Mouse (Mus musculus): Measurements from ENCODE around the gene Lrig2. TPM values are rescaled to one million over a fixed set of nuclear protein-coding genes. Genes with fewer than 3 reads are reported as not detected.

The Lrig2 gene
- total and polyA plus RNA-seq, 2 experiments from 2014 or later: 20.2 to 50.1 TPM

DNA sequence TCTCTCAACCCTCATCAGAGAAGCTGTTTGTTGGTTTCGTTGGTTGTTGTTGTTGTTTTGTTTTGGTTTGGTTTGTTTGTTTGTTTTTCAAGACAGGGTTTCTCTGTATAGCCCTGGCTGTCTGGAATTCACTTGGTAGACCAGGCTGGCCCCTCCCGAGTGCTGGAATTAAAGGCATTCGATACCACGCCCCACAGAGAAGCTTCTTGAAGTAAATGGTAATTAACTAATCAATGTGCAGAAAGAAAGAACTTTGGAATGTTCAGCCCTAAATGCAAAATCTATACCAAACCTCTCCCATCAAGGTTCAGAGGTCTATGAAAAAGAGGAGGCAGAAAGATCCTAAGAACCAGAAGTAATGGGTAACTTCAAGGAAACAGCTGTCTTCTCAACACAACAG lies 15.5 kb downstream of the Lrig2 start:
- WGBS: 93% methylated on average over 4 of the region's 4 CpGs
- H3K4me1 ChIP-seq (ENCODE audit: insufficient read depth, low read length): no peaks in the 10 kb centered on the region
- DNase-seq (ENCODE audit: low spot score) (no peak), ATAC-seq (ENCODE audit: low FRiP score) (no peak)
- no peaks in the 10 kb centered on the region for H3K27me3 ChIP-seq (ENCODE audit: insufficient read depth, low read length)
- no peak overlapping the region for H3K27ac ChIP-seq (ENCODE audit: low read depth, low read length)
- H3K36me3 ChIP-seq (ENCODE audit: insufficient read depth, low read length): peaks cover 16% of the 10 kb centered on the region
- no peaks in the 10 kb centered on the region for H3K9me3 ChIP-seq (ENCODE audit: low read length)
- H3K9ac ChIP-seq (replicated peaks; ENCODE audit: low read length, poor library complexity, severe bottlenecking): no peak overlapping the region
- TF ChIP-seq CTCF (IDR thresholded peaks at IDR 0.05): no peak
- H3K4me3 ChIP-seq (ENCODE audit: low read depth, low read length): no peak overlapping the region
- no peak overlapping the region for H3K4me2 ChIP-seq (ENCODE audit: low read depth, low read length, poor library complexity, severe bottlenecking)

DNA sequence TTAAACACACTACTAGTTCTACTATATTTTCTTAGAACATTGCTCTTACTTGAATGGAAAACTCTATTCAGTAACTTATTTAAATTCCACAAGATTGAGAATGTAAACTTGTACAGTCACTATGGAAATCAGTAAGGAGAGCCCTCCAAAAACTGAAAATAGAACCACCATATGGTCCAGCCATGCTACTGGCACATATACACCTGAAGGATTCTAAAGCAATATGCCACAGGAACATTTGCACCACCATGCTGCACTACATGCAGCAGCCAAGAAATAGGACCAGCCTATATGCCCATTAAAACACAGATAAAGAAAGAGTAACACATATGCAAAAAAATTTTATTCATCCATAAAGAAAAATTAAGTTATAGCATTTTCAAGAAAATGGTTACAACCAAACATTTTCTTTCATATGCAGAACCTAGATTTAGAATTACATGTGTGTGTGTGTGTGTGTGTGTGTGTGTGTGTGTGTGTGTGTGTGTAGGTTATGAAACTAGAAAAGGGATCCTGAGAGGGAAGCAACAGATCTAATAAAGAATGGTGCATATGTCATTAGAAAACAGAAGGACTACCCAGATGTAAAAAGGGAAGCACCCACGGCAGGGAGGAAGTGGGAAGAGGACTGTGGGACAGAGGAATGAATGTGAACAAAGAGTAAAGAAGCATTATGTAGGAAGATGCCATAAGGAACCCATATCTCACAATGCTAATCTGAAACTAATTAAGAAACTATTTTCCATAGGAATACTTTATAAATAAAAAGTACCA lies 30.6 kb downstream of the Lrig2 start:
- DNase-seq (ENCODE audit: low spot score): no peak
- no peak for ATAC-seq (ENCODE audit: low FRiP score)
- no peaks in the 10 kb centered on the region for H3K27me3 ChIP-seq (ENCODE audit: insufficient read depth, low read length)
- H3K36me3 ChIP-seq (ENCODE audit: insufficient read depth, low read length): peaks cover 20% of the 10 kb centered on the region
- no peak overlapping the region for H3K9ac ChIP-seq (replicated peaks; ENCODE audit: low read length, poor library complexity, severe bottlenecking)
- TF ChIP-seq CTCF (IDR thresholded peaks at IDR 0.05): no peak
- WGBS: 83% methylated on average over 1 of the region's 1 CpGs
- H3K4me3 ChIP-seq (ENCODE audit: low read depth, low read length): no peak overlapping the region
- H3K4me1 ChIP-seq (ENCODE audit: insufficient read depth, low read length): no peaks in the 10 kb centered on the region
- H3K9me3 ChIP-seq (ENCODE audit: low read length): no peaks in the 10 kb centered on the region
- no peak overlapping the region for H3K4me2 ChIP-seq (ENCODE audit: low read depth, low read length, poor library complexity, severe bottlenecking)
- H3K27ac ChIP-seq (ENCODE audit: low read depth, low read length): no peak overlapping the region

DNA sequence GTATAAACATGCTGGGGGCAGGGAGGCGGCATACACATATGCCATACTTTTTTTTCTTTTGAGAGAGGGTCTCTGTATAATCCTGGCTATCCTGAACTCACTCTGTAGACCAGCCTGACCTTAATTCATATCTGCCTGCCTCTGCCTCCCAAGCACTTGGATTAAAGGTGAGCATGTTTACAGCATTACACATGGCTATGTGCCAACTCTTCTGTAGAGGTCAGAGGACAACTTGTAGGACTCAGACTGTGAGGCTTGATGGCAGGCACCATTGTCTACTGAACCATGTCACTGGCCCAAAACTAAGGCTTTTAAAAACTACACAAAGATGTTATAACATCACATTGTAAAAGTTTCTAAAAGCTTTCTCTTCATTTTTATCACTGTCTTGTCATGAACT lies 33.7 kb downstream of the Lrig2 start:
- WGBS: 97% methylated on average over 1 of the region's 1 CpGs
- ATAC-seq (ENCODE audit: low FRiP score) (no peak), DNase-seq (ENCODE audit: low spot score) (no peak)
- Histone ChIP-seq H3K4me2 (ENCODE audit: low read depth, low read length, poor library complexity, severe bottlenecking) (no peak overlapping the region), H3K4me1 (ENCODE audit: insufficient read depth, low read length) (no peaks in the 10 kb centered on the region), H3K36me3 (ENCODE audit: insufficient read depth, low read length) (peaks cover 26% of the 10 kb centered on the region), H3K9me3 (ENCODE audit: low read length) (no peaks in the 10 kb centered on the region), H3K27ac (ENCODE audit: low read depth, low read length) (no peak overlapping the region), H3K27me3 (ENCODE audit: insufficient read depth, low read length) (no peaks in the 10 kb centered on the region), H3K9ac (replicated peaks; ENCODE audit: low read length, poor library complexity, severe bottlenecking) (no peak overlapping the region), H3K4me3 (ENCODE audit: low read depth, low read length) (no peak overlapping the region)
- no peak for TF ChIP-seq CTCF (IDR thresholded peaks at IDR 0.05)

DNA sequence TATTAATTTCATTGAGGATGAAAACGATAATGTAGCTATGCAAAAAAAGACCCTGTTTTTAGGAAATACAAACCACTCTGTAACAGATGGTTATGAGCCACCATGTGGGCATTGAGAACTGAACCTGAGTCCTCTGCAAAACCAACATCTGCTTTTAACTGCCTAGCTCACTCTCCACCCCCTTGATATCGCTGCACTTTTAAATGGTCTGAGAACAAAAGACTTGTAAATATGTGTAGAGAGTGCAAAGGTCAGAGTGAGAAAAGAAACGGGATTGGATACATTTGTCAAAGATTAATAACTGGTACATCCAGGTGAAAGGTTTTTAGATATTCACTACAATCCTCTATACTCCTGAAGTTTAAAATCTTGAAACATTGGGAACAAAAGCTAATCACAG lies 42.3 kb downstream of the Lrig2 start:
- no peaks in the 10 kb centered on the region for H3K9me3 ChIP-seq (ENCODE audit: low read length)
- H3K4me3 ChIP-seq (ENCODE audit: low read depth, low read length): no peak overlapping the region
- H3K27me3 ChIP-seq (ENCODE audit: insufficient read depth, low read length): no peaks in the 10 kb centered on the region
- 64% methylated on average over 3 of the region's 3 CpGs for WGBS
- H3K4me2 ChIP-seq (ENCODE audit: low read depth, low read length, poor library complexity, severe bottlenecking): no peak overlapping the region
- no peak overlapping the region for H3K27ac ChIP-seq (ENCODE audit: low read depth, low read length)
- TF ChIP-seq CTCF (IDR thresholded peaks at IDR 0.05): no peak
- no peak overlapping the region for H3K9ac ChIP-seq (replicated peaks; ENCODE audit: low read length, poor library complexity, severe bottlenecking)
- H3K36me3 ChIP-seq (ENCODE audit: insufficient read depth, low read length): peaks cover 18% of the 10 kb centered on the region
- ATAC-seq (ENCODE audit: low FRiP score): no peak
- no peak for DNase-seq (ENCODE audit: low spot score)
- no peaks in the 10 kb centered on the region for H3K4me1 ChIP-seq (ENCODE audit: insufficient read depth, low read length)

DNA sequence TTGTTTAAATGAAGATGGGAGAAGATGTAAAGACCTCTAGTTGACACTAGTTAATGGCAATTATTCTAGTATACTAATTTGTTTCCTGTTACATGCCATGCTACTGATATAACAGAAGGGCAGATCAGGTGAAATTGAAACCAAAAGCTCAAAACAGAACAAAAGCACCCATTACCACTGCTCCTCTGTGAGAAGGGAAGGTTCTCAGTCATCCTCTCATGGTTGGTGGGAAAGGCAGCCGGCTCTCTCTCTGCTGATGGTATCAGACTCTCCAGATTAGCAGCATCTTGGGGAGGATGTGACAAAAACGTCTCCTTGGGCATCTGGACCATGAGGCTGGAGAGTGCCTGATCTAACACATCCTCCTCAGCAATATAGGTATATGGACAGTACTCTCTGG lies 50.5 kb downstream of the Lrig2 start:
- TF ChIP-seq CTCF (IDR thresholded peaks at IDR 0.05): no peak
- DNase-seq (ENCODE audit: low spot score) (no peak), ATAC-seq (ENCODE audit: low FRiP score) (no peak)
- Histone ChIP-seq H3K4me1 (ENCODE audit: insufficient read depth, low read length) (no peaks in the 10 kb centered on the region), H3K27me3 (ENCODE audit: insufficient read depth, low read length) (no peaks in the 10 kb centered on the region), H3K9me3 (ENCODE audit: low read length) (no peaks in the 10 kb centered on the region), H3K9ac (replicated peaks; ENCODE audit: low read length, poor library complexity, severe bottlenecking) (no peak overlapping the region), H3K4me2 (ENCODE audit: low read depth, low read length, poor library complexity, severe bottlenecking) (no peak overlapping the region), H3K36me3 (ENCODE audit: insufficient read depth, low read length) (peaks cover 63% of the 10 kb centered on the region), H3K27ac (ENCODE audit: low read depth, low read length) (no peak overlapping the region), H3K4me3 (ENCODE audit: low read depth, low read length) (no peak overlapping the region)
- 82% methylated on average over 2 of the region's 2 CpGs for WGBS

DNA sequence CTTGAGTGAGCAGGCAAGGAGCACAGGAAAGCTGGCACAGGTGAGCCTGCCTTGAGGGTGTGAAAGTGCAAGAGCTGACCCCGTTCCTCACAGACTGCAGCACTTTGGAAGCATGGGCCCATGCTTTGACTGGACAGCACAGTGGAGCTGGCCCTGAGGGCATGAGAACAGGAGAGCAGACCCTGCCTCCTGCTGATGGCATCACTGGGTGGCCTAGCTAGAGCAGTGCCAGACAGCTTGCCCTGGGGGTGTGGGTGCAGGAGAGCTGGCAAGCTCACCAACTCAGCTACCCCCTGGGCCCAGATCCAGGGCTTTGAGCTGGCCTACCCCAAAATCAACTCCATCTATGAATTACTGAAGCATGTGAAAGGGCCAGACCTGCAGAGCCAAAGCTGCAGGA lies 53.1 kb downstream of the Lrig2 start:
- Histone ChIP-seq H3K9ac (replicated peaks; ENCODE audit: low read length, poor library complexity, severe bottlenecking) (no peak overlapping the region), H3K27me3 (ENCODE audit: insufficient read depth, low read length) (no peaks in the 10 kb centered on the region), H3K4me2 (ENCODE audit: low read depth, low read length, poor library complexity, severe bottlenecking) (no peak overlapping the region), H3K4me3 (ENCODE audit: low read depth, low read length) (no peak overlapping the region), H3K4me1 (ENCODE audit: insufficient read depth, low read length) (no peaks in the 10 kb centered on the region), H3K9me3 (ENCODE audit: low read length) (no peaks in the 10 kb centered on the region), H3K27ac (ENCODE audit: low read depth, low read length) (no peak overlapping the region), H3K36me3 (ENCODE audit: insufficient read depth, low read length) (peaks cover 53% of the 10 kb centered on the region)
- ATAC-seq (ENCODE audit: low FRiP score): no peak
- 91% methylated on average over 1 of the region's 1 CpGs for WGBS
- DNase-seq (ENCODE audit: low spot score): no peak
- no peak for TF ChIP-seq CTCF (IDR thresholded peaks at IDR 0.05)
